Mouse (Mus musculus) heart, adult 11 months (tissue): ENCODE measurements around the gene Epop.
A peak's percentile ranks its signal among the peaks of the same experiment; 100 is the strongest.

Experiments
- DNase-seq: peaks from one replicate; pipeline ENCODE4 v3.0.0; 2022

Epop gene

DNA sequence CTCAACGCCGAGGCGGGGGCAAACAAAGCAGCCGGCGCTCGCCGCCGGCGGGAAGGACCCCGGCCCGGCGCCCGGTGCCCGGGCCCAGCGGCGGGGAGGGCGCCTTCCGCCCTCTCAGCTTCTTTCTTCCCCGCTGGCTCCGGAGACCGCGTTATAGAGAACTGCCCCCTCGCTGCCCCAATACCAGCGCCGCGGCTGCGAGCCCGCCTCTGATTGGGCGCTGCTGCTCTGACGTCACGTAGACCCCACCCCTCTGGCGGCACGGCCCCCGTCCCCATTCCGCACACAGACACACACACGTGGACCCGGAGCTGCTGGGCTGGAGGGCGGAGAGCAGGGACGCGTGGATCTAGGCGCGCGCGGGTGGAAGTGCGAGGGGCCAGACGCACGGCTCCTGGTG is at the start of gene Epop:
Epop (minus strand) TSS at position 127 of the 400 bp plus-strand sequence.
- DNase-seq: peak; percentile 99

DNA sequence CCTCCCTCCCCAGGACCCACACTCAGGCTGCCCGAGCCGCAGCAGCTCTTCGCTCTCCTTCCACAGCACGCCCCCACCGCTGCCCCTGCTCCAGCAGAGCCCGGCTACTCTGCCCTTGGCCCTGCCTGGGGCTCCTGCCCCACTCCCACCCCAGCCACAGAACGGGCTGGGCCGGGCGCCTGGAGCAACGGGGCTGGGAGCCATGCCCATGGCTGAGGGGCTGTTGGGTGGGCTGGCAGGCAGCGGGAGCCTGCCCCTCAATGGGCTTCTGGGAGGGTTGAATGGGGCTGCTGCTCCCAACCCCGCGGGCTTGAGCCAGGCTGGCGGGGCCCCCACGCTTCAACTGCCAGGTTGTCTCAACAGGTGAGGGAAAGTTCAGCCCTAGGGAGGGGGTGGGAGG is 48.8 kb upstream of the Epop start:
- DNase-seq: no peak

DNA sequence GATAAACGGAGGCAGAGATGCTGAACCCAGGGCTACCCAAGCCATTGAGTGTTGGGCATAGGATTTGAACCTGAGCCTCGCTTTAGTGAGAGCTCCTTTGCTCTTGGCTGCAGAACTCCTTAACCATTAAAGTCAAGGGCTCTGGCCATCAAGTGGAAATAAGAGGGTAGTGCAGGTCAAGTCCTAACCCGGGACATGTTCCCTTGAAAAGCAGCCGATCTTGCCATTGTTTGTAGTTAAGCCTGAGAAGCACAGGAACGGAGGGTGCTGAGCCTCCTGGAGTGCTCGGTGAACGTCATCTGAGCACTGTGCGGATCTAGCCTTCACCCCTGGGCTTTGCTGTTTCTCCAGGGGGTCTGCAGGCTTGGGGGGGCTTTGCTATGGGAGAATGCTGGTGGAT is 48.3 kb upstream of the Epop start:
- no peak for DNase-seq

DNA sequence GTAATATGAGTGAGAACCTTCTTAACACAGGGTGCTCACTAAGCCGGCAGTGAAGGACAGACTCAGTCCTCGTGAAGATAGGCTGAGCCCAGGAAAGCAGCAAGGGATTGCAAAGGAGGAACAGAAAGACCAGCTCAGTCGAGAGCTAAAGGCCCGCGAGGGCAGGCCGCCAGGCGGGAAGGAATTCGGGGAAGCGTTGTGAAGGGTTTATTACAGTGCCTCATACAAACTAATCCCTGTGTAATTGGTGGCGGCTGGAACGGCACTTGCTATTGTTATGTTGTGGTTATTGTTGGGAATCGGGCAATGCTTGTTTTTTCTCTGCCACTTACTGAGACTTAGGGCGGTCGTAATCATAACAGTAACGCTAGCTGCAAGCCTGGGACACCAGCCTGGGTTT is 47.9 kb upstream of the Epop start:
- no peak for DNase-seq

DNA sequence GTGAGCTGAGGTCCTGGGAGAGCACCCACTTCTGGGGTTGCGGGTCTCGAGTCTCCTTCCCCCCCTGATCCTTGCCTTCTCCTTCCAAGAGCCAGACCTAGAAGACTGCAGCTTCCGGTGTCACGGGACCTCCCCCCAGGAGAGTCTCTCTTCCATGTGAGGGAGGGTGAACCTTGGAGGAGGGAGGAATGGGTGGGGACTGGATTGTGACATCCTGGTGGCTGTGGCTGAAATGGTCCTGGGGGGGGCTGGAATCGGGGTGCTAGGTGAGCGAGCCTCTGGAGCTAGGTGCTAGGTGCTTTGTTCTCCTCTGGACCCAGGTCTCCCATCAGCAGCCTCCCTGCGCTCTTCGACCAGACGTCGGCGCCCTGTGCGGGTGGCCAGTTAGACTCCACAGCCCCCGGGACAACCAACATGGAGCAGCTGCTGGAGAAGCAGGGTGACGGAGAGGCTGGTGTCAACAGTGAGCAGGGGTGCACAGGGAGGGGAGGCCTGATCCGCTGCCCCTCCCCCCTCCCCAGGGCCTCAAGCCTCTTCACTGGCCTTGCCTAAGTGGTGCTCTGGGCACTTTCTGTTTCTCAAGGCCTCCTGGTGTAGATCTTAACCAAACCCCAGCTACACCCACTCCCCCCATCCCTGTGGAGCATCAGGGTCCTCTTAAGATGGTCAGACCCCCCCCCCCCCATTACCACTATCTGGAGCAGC is 46.7 kb upstream of the Epop start:
- no peak for DNase-seq

DNA sequence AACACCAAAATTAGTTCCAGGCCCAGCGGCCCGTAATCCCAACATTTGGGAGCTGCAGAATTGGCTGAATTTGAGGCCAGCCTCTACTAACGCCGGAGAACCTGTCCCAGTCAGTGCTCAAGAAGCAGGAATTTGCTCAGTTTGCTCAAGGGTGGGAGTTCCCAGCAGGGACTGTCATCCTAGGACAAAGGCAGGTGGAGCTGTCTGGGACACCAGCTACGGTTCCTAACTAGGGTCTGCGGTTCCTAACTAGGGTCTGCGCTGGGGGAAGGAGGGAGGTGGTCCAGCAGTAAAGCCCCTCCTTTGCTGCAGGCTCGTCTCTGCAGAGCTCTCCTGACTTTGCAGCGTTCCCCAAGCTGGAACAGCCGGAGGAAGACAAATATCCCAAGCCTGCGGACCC is 43.6 kb upstream of the Epop start:
- no peak for DNase-seq

DNA sequence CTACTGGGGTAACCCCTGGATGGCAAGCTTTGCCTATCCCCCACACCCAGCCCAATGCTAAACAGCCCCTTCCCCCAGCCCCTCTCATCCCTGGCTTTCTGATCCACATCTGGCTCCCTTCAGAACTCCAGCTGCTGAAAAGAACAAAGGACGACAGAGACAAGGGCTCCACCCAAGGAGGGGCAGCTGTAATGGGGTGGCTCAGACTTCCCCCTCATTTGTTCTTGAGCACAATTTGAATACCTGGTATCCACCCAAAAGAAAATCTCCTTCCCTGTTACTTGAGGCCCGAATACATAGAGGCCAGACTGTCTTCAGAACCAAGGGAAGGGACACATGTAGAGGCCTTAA is 41.6 kb upstream of the Epop start:
- no peak for DNase-seq

DNA sequence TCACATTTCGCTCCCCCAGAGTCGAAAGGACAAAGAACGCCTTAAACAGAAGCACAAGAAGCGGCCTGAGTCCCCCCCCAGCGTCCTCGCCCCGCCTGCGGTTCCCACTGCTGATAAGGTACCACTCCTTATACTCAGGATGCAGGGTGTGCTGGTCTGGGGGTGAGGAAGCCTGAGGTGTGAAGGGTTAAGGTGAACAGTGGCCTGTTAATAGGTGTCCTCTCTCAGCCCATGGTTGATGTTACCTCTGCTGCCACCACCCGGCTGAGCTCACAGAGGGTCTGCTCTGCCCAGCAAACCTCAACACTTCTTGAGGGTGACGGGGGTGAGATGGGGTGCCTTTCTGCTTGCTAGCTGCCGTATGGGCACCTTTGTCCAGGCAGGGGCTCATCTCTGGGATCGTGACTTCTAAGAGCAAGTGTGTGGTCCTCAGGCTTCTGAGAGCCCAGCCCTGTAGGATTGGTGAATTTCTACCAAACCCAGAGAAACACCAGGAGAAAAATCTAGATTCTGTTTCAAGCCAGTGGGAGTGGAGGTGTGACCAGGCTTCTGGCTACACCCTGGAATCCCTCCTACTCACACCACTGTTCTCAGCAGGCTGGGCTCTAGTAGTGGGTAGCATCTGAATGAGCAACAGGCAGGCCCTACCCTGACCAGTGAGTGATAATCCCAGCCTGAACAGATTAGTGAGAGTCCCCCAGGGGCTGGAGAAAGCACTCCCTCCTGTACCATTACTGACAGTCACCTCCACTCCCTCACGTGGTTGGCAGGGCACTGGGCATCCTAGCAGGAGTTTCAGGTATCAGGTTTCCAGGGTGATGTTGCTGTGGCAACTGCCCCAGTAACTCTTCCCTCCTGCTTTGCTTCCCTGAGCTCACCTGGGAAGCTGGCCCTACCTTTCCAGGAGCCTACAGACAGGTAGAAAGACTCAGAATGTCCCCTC is 41.0 kb upstream of the Epop start:
- DNase-seq: peak; percentile 91

DNA sequence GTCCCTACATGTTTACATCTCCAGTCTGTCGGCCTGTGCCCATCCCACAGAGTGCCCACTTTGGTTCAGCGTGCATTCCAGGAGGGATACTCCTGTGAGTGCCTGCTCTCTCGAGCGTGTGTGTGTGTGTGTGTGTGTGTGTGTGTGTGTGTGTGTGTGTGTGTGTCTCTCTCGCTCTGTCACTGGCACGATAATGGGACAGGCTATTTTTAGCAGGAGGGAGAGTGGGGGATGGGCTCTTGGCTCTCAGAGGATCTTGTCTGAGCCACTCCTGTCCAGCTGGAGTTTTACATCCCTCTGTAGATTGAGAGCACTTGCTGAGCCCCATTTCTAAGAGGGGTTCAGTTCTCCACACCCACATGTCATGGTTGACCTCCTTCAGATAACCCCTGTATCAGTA is 40.3 kb upstream of the Epop start:
- DNase-seq: peak; percentile 97

DNA sequence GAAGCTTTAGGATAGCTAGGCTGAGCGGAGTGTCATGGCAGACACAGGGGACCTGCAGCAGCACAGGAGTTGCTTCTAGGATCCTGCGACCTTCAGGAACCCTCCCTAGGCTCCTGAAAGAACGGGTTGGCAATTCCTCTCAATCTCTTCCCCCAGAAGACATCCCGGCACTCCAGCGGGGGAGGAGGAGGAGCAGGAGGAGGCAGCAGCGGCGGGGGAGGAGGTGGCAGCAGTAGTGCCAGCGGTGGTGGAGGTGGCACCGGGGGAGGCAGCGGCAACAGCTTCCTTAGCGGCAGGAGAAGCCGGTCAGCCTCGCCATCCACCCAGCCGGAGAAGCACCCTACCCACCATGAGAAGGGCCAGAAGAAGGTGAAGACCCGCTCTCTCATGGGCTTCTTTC is 39.8 kb upstream of the Epop start:
- peak; percentile 92 for DNase-seq

DNA sequence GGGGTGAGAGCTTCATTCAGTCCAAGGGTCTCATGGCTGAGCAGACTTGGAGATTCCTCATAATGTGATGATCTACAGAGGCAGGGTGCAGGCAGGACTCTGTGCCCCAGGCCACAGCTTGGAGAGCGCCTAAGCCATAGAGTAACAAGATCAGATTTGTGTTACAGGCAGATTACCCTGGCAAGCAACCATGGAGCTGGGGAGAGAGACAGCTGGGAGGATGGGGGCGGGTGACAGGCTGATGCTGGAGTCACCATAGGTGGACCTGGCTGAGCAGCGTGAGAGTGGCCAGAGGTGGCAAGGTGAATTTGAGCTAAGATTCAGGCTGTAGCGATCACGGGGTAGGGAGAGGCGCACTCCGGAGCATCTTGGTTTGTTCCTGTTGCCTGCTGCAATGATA is 38.7 kb upstream of the Epop start:
- peak; percentile 87 for DNase-seq

DNA sequence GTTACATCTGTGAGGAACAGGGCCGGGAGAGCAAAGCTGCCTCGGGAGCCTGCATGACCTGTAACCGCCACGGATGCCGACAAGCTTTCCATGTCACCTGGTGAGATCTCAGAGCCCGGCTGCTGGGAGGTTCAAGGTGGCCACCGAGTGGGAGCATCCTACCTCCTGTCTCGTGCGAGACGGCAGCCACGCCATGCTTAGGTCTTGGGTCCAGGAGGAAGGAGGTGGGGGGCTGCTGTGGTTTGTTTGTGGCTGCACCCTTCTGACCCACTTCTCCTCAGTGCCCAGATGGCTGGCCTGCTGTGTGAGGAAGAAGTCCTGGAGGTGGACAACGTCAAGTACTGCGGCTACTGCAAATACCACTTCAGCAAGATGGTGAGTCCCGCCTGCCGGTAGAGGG is 37.3 kb upstream of the Epop start:
- DNase-seq: peak; percentile 89

DNA sequence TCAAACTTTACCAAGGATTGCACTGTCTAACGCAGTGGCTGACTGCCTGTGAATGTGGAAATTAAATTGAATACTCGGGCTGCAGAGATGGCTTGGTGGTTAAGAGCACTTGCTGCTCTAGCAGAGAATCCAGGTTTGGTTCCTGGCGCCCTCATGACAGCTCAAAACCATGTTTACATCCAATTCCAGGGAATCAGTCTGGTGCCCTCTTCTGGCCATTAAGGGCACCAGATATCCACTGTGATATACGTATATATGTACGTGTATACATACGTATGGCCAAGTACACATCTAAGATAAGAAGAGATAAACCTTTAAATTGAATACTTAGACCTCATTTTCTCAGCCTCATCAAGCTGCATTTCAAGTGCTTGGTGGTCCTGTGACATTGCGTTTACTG is 36.7 kb upstream of the Epop start:
- peak; percentile 85 for DNase-seq

DNA sequence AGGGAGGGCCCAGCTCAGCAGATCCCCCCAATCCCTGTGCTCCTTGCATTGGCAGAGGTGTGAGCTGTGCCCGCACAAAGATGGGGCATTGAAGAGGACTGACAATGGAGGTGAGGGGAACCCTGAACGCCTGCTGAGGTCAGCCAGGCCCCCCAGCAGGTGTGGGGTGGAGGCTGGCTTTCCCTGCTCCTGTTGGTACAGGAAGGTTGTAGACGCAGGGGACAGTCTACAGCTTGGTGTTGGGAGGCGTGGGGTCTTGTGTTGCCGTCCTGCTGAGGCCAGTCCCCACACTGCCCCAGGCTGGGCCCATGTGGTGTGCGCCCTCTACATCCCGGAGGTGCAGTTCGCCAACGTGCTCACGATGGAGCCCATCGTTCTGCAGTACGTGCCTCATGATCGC is 35.9 kb upstream of the Epop start:
- DNase-seq: peak; percentile 90

DNA sequence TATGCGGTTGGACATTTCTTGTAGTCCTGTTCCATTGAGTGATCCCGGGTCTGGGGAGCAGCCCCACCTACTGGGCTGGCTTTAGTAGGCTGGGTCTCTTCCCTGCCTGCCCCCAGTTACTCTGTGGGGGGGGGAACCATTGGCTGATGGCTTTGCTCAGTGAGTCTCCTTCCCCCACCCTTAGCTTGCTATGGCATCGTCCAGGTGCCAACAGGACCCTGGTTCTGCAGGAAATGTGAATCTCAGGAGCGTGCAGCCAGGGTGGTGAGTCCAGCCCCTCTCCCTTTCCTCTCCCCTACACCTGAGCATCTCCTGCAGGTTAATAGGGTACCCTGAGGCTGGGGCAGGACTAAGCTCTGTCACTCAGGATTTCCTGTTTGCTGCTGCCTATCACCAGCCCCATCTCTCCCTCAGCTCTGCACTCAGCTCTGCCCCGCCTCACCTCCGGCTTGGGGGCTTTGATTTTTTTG is 35.3 kb upstream of the Epop start:
- DNase-seq: peak; percentile 95

DNA sequence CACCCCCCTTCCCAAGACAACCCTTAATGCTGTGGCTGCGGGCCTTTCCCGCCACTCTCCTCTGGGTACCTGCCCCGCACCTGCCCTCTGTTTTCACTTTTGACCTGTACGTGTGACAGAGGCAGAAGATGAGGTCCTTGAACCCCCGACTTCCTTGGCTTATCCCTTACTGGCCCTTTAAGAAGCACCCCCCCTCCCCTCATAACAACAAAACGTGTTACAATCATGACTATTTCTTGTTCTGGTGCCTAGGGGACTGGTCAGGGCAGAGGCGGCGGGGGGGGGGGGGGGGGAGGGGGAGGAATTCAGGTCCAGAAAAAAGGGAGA is 34.8 kb upstream of the Epop start:
- DNase-seq: no peak

DNA sequence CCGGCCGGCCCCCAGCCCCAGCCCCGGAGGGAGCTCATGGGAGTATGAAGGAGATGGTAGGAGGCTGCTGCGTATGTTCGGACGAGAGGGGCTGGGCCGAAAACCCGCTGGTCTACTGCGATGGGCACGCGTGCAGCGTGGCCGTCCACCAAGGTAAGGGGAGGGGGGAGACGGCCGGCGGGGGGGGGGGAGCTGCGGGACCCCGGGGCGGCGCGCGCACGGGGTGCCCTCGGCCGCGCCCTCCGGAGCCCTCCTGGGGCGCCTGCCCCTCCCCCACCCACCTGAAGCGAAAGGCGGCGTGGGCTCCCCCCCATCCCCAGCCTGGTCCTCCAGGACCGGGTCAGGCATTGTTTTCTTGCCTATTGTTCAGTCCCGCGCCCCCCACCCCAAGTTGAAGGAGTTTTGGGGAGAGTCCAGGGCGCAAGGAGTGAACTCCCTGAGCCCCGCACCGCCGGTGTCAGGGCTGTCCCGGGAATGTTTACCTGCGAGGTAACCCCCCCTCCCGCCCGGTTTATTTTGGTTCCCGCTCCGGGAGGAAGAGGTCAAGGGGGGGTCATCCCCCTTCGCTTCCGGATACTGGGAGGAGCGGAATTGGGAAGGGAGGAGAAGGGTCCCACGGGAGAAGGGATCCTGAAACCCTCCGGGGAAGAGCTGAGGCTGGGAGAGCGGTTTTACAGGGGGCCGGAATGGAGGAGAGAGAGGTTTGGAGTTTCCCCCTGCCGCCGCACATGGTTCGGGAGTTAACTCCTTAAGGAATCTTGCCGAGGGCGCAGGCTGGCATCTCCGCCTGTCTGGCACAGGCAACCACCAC is 34.2 kb upstream of the Epop start:
- DNase-seq: peak; percentile 98

DNA sequence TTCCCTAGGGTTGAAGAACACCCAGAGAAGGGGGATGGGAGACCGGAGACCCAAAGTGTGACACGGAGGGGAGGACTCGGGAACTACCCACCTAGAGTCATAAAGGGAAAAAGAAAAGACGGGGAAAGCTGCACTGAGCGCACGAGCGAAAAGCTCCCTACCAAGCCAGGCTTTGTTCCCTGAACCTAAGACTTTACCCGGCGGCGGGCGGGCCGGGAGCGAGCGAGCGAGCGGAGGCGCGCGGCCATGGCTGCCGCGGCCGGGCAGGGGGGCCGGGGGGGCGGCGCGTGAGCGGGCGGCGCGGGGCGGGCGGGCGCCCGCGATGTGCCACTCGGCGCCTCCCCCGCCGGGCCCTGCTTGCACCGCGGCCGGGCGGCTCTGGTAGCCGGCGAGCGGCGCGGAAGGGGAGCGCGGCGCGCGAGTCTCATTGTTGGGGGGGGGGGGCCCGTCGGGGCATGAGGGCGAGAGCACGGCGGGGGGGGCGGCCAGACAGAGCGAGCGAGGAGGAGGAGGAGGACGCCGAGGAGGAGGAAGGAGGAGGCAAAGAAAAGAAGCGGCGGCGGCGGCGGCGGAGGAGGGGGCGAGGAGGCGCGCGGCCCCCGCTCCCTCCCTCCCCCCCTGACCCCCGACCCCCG is 33.5 kb upstream of the Epop start, which contains the start of gene Mllt6:
Mllt6 (plus strand) TSS at position 522 of the 635 bp plus-strand sequence.
- peak; percentile 98 for DNase-seq

DNA sequence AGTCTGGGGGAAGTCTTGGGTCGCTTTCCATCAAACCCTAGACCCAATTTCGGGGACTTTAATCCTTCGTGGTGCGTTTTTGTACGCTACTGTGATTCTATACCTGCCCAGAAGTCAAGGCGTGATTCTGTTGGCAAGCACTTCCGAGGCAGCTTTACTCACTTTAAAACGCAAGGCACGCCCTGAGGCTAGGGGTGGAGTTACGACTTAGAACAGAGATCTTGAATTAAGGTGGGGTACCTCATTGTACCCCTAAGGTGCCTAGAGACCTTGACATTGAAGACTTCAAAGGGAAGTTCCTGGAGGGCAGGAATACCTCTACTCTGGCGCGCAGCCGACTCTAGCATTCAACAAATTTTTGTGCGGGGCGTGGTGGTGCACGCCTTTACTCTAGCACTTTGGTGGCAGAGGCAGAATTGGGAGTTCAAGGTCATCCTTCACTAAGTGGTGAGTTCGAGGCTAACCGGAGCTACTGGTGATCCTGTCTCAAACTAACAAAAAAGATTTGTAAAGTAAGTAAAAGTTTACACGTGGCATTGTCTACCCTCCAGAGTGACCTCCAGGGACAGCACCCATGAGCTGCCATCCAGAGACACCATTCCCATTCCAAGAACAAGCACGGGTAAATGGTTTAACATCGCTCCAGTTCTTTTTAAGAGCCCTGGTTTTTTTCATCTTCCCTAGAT is 32.8 kb upstream of the Epop start:
- peak; percentile 96 for DNase-seq

DNA sequence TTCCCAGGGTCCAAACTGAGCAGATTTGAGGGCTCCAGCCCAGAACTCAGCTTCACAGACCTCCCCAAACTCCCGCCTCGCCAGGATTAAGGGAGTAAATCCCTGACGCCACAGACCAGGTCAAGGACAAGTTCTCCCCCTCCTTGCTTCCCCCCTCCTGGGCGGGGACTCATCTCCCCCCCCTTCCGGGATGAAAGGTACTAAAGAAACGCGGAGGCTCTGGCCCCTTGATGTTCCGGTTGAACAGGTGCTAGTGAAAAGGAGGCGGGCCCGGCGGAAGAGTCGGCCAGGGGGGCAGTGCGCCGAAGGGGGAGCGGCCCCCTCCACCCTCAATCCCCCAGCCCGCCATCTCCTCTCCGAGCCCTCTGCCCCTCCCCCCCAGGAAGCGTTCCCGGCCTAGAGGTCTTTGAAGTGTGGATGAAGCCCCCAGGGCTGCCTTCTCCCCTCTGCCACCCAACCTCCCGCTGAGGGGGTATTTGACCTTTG is 32.2 kb upstream of the Epop start:
- peak; percentile 99 for DNase-seq

DNA sequence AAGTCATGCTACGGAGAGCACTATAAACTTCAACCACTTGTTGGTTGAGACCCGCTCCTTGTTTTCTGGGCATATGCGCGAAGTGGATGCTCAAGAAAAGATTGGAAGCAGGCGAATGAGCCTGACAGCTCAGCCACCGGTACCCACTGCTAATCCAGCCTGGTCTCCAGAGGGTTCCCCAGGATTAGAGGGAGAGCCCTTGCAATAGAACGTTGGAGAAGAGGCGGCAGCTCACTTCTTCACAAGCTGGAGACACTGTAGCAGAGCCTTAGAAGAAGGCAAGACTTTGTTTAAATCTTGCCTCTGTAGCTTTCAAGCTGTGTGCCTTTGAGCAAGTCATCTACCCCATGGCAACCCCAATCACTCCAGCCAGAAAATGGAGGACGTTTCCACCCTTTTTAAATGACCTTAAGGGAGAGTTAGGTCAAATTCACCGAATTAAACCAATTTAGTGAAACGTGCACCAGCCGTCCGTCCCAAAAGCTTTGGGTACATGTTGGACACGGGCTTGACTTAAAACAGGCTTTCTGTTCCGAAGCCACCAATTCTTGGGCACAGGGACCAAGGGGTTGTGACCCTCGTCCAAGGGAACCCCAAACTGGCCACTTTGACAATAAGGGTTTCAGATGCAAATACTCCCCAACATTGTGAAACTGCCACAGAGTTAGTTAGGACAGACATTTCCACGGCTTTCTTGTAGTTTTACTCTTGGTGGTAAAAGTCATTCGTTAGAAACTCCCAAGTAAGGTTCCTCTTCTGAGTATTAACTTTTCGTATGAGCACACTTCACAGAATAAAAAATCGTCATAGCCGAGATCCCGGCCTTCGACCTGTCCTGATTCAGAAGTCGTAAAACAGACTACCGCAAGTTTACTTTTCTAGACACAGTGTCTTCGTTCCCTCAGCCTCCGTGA is 31.5 kb upstream of the Epop start:
- DNase-seq: no peak
